Mouse (Mus musculus): ENCODE measurements at regions not wholly inside any gene's neighbourhood (a gene's known extent, or its start where the extent isn't known, plus 50 kb on each side); places are given as distances from the start of the nearest gene placed in this dataset.

DNA sequence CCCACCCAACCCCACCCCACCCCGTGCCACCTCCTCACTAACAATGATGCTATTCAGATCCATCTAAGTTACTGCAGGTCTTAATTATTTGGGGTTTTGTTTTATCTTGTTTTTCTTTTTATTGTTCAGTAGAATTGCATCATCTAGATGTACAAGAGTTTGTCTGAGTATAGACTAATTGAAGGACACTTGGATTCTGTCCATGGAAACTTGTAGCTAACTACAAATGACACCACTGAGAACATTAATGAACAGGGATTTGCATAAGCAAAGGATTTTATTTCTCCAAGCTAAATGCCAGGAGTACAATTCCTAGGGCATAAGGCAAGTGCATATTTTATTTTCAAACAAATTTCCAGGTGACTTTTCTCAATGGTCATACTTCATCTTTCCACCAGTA lies 318.4 kb upstream of the Slc7a11 start:
- no peak for DNase-seq (ENCODE audit: low read depth in 1 of 2, low spot score in 2 of 2)

DNA sequence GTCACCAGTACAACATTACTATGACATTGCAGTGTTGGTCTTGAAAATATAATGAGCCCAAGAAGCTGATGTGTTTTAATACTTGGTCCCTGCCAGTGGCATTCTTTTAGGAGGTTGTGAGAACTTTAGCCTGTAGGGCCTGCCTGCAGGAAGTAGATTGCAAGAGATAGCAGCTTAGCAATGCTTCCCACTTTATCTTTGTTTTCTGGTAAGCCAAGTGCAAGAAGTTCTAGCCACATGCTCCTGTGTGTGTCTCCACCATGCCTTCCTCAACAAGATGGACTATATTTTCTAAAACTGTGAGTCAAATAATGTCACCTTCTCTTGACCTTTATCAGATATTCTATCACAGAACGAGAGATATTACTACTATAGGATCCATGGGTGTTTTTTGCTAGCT lies 314.7 kb upstream of the Slc7a11 start:
- DNase-seq (ENCODE audit: low read depth in 1 of 2, low spot score in 2 of 2) = no peak

DNA sequence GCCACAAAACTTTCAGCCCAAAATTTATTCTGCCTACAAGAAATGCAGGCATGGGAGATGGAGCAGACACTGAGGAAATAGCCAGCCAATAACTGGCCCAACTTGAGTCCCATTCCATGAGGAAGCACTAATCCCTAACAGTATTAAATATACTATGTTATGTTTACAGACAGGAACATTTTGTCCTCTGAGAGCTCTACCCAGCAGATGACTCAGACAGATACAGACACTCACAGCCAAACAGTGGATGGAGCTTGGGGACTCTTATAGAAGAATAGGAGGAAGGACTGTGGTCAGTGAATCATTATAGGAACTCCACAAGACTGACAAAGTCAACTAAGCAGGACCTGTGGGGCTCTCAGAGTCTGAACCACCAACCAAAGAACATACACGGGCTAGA lies 293.8 kb upstream of the Slc7a11 start:
- DNase-seq (ENCODE audit: low read depth in 1 of 2, low spot score in 2 of 2) = no peak

DNA sequence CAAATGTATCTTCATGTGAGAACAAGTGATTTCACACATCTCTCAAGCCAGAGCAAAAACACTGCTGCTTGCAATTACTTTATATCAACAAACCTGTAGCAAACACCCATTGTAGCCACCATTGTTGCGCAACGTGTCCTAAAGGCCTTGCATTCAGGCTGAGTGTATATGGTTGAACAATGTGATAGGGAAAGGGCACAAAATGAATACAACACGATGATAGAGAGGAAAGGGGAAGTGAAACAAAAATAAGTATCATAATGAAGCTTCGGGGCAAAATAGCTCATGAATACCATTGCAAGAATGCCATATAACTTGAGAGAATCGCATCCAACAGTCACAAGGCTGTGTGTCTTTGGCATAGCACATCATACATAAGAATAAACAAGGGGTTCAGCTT lies 275.6 kb upstream of the Slc7a11 start:
- no peak for DNase-seq (ENCODE audit: low read depth in 1 of 2, low spot score in 2 of 2)

DNA sequence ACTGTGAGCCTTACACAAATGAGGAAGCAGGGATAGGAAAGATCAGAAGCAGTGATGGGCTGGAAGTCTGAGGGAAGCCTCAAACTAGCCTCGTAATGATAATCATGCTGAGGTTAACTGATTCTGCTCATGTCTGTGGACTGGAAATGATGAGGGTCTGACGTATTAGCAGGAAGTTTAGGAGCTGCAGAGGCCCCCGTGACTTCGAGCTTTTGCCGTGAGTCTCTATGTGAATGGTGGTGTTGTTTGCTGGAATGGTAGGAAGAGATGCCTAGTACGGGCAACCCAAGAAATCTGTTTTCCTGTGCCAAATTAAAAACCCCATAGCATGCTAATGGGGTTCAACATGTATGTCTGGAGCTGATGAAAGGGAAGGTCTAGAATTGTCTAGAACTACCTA lies 270.0 kb upstream of the Slc7a11 start:
- DNase-seq (ENCODE audit: low read depth in 1 of 2, low spot score in 2 of 2) = no peak

DNA sequence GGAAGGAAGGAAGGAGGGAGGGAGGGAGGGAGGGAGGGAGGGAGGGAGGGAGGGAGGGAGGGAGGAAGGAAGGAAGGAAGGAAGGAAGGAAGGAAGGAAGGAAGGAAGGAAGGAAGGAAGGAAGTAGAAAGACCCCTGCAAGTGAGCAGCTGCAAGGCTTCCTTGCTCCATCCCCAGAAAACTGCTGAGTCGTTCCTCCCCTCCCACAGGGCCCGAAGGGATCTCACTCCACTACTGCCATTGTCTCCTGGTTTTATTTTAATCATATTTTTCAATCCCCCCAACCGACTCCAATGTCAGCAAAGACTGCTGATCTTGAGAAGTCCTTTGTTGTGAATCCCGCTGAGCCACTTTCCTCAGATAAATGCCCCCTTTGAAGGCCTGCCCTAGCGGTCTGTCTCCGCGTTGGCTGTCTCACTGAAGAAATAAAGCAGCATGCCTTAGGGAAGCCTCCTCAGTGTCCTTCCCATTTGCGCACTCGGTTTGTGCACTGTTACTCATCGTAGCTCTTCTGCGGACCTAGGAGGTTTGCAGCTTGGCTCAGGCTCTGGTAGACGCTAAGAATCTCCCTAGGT lies 266.1 kb upstream of the Slc7a11 start:
- DNase-seq (ENCODE audit: low read depth in 1 of 2, low spot score in 2 of 2) = no peak

DNA sequence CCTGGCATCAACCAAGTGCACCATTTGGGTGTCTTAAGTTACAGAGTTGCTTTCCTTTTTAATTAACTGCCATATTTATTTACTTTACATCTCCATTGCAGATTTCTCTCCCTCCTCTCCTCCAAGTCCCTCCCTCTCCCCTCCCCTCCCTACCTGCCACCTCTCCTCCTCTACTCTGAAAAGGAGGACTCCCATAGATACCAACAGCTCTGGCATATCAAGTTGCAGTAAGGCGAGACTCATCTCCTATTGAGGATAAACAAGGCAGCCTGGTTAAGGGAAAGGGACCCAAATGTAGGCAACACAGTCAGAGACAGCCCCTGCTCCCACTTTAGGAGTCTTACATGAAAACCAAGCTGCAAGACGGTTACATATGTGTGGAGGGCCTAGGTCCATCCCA lies 263.3 kb upstream of the Slc7a11 start:
- DNase-seq (ENCODE audit: low read depth in 1 of 2, low spot score in 2 of 2) = no peak

DNA sequence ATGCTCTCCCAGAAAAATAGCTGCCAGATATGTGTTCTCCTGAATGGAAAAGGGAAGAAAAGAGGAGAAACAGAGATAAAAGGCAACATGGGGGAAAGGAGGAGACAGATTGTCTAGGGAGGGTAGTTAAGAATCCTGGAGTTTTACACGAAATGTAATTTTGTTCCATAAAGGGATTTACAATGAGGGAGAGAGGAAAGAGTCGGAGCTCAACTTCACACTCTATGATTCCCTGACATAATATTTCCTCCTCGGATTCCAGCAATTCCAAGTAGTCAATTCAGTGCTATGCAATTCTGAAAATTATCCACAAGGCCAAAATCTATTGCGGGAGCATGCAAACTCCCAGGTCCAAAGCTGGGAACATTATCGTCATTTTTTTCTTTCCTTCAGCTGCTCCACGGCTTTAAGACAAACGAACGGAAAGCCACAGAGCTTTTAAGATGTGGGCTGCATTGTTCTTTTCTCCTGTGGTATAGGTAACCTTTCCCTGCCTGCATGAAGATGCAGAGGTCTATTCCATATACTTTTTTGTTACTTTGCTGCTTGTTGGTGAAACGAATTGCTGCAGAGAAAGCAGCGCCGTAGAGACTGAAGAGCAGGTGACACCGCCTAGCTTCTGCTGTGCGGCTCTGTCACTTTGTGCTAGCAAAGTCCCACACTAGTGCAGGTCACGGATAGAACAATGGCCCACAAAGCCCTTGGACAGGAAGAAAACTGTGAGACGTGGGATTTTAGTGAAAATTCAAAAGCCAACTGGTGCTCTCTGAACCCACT lies 251.7 kb upstream of the Slc7a11 start:
- no peak for DNase-seq (ENCODE audit: low read depth in 1 of 2, low spot score in 2 of 2)

DNA sequence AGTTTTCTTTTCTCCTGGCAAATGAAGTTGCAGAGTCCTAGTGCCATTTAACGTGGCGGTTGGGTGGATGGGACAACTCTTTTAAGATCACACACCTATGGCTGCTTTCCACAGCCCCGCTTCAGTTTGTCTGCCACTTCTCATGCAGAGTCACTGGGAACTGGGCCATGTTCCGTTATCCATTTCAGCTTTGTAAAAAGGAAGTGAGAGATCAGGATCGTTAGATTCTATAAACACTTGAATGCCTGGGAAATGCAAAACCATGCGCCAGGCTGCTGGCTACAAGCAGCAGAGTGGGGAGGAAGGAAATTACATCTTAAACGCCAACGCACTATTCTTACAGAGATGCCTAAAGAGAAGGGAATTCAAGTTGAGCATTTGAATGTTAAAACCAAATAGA lies 251.1 kb upstream of the Slc7a11 start:
- no peak for DNase-seq (ENCODE audit: low read depth in 1 of 2, low spot score in 2 of 2)

DNA sequence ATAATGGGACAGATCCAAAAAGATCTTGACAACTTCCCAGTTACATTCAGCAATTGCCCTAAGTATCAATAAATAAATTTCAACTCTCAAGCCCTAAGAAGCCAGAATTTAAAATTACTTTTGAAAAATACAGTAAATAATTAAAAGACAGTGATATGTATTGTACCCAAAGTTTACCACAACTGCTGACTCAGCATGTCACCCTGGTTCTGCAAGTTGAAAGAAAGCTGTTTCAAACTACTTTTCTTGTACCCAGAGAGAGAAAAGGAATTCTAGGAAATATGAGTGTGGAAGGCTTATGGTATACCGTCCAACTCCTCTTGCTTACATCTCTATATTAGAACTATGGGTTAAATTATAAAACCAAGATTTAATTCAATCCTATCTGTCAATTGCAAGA lies 248.9 kb upstream of the Slc7a11 start:
- no peak for DNase-seq (ENCODE audit: low read depth in 1 of 2, low spot score in 2 of 2)

DNA sequence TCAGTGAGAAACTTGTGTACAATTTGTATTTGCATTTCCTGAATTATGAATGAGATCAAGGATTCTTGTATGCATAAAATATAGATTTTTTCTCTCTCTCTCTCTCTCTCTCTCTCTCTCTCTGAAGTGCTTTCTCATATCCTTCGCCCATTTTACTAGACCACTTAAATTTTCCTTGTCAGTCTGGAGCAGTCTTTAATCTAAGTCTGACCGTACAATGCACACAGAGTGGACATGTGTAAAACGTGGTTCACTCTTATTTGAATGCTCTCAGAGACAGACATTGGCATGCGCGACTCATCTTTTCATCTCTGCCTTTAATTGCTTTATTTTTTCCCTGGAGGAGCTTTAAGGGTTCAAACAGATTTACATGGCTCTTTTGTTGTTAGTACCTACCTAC lies 247.3 kb upstream of the Slc7a11 start:
- DNase-seq (ENCODE audit: low read depth in 1 of 2, low spot score in 2 of 2) = no peak

DNA sequence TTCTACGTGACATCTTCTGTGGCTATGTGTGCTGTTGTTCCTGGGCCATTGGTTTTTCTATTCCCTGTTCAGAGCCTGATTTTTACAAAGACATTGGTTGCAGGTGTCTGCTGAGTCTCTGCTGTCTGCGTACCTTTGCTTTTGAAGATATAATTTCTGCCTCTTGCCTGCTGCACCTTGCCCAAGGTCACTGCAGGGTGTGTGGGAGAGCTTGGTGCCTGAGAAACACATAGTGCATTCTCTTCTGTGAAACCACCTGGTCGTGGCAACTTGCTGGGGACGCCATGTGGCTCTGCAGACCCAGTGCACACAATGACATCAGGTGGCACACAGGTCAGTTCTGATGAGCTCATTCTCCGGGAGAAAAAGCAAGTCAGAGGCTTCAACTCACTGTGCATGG lies 246.0 kb upstream of the Slc7a11 start:
- no peak for DNase-seq (ENCODE audit: low read depth in 1 of 2, low spot score in 2 of 2)

DNA sequence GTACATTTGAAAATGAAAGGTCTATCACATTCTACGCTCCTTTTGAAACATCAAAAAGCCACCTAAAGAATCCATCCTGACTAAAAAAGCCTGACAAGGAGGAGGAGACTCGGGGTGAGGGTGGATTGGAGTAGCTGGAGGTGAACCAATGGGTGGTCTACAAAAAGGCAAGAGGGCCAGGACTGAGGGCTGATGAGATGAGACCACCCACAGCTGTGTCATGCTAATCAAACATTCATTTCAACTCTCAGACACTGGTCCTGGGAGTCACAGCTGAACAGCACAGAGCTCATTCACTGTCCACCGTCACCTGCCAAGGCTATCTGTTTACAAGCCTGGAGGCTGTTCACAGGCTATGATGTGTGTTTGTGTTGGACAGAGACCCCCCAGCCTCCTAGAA lies 244.3 kb upstream of the Slc7a11 start:
- DNase-seq (ENCODE audit: low read depth in 1 of 2, low spot score in 2 of 2) = no peak

DNA sequence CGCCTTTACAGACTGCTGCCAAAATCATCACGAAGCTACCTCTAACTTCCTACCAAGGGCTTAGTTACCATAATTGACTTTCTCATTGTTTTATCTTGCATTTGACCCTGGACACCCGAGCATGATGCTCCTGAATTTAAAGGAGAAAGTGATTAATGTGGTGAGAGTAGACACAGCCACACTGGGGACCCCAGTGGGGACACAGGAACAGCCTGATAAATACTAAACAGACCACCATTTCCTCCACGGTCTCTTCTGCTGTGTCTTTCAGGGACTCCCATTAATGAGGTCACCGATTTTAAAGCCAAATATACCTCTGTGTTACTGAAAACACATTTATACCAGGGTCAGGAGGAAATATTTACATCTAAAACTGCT lies 235.2 kb upstream of the Slc7a11 start:
- no peak for DNase-seq (ENCODE audit: low read depth in 1 of 2, low spot score in 2 of 2)

DNA sequence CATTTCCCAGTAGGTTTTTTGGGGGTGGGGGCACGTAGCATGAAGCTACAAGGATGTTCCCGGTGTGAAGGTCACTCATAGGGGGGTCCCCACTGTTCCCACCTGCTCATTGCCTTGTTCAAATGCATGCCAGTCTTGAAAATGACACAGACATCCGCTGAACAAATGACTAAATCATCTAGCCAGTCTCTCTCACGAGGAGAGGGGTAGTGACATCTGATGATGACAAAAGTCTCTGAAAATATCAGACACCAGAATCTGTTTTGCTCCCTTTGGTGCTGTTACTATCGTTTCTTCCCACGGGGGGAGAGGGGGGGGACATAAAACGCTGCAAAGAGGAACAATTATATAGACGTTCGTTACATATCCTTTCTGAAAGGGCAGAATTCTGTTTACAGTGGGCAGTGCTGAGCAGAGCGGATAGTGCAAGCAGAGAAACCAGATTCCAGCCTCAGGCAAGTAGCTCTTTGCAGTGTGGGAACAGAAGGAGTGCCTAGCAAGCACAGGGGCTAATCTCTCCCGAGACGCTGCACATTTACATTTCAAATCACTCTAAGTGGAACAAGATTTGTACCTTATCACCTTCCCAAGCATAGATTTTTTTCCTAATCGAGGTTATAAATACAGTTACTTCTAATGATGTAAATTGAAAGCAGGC lies 234.7 kb upstream of the Slc7a11 start:
- no peak for DNase-seq (ENCODE audit: low read depth in 1 of 2, low spot score in 2 of 2)

DNA sequence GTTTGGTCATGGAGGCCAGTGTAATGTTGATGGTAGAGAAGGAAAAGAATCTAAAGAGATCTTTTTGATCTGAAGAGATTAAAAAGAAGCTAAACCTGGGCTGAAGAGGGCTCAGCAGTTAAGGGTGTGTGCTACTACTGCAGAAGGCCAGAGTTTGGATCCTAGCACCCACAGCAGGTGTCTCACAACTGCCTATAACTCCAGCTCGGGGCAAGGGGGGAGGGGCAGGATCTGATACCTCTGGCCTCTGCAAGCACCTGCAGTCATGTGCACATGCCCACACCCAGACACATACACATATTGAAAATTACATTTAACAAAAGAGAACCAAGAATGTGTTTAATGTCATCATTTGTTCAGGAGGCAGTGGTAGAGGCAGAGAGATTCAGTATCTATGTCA lies 232.4 kb upstream of the Slc7a11 start:
- DNase-seq (ENCODE audit: low read depth in 1 of 2, low spot score in 2 of 2) = no peak

DNA sequence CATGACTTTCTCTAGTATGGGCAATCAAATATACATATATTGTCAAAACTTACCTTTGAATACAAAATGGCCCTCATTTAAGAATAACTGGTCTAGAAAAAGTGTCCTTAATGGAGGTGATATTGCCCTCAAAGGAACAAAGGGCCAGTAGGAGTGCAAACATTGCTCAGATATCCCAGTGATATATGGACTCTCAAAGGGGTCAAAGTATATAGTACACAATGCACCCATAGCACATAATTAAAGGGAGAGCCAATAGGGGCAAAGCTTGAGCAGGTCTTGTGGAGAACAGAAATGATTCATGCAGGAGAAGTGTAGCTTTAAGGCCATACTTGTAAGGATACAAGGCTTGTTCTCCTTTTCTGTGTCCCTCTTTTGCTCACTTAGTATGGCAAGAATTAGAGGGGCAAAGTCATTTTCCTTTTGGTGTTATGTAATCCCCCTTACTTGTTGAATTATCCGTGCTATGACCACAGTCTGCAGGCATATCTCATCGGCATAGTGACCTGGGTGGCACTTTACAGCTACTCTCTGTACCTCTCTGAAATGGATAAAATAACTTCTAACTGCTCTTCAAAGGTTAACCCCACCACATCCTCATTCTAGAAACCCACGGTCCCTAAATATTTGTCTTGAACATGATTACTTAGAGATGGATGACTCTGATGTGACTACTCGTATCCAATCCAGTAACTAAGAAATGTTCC lies 231.6 kb upstream of the Slc7a11 start:
- no peak for DNase-seq (ENCODE audit: low read depth in 1 of 2, low spot score in 2 of 2)

DNA sequence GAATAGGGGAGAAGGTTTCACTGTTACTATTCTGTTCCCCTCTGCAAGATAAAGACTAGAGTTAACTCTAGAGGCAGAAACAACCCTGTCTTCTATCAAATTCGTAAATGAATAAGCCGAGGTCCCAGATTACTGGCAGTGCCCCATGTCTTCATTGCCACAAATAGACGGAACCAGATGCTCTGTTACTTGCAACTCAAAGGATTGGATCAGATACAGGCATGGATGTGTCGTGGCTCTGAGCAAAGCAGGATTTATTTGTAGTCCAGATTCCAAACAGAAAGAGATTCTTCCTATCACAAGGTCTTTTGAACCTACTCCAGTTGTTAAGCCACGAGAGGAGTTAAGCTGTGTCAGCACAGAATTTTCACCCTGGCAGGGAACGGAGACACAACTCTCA lies 221.9 kb upstream of the Slc7a11 start:
- DNase-seq (ENCODE audit: low read depth in 1 of 2, low spot score in 2 of 2) = no peak

DNA sequence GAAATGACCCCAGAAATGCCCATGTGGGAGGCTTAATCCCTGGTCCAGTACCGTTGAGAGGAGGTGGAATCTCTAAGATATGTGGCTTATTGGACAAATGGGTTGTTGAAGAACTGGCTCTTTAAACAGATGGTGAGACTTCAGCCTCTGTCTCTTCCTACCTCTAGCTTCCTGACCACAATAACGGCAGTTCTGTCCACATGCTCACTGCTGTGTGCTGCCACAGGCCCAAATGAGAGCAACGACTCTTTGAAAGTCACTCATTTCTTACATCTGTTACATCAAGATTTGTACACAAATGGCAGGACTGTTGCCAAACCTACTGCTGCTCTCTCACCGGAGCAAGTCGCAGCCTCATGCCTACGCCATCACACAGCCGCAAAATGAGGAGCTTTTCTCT lies 217.6 kb upstream of the Slc7a11 start:
- no peak for DNase-seq (ENCODE audit: low read depth in 1 of 2, low spot score in 2 of 2)

DNA sequence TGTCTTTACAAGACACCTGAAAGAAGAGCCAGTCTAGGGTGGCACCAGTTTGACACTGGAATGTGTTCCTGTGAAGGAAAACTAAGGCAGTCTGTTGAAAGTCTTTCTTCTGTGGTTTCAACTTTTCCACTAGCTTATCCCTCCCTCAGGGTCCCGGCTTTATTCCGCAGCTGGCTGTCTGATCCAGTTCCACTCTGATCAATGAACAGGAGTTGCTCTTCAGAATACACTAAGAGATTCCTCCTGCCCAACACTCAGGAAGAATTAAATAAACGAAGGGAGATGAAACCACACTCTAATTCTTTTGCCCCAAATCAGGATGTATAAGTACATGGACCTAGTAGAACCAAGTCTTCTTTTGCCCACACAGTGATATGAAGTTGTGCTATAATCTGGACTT lies 217.2 kb upstream of the Slc7a11 start:
- DNase-seq (ENCODE audit: low read depth in 1 of 2, low spot score in 2 of 2) = no peak

DNA sequence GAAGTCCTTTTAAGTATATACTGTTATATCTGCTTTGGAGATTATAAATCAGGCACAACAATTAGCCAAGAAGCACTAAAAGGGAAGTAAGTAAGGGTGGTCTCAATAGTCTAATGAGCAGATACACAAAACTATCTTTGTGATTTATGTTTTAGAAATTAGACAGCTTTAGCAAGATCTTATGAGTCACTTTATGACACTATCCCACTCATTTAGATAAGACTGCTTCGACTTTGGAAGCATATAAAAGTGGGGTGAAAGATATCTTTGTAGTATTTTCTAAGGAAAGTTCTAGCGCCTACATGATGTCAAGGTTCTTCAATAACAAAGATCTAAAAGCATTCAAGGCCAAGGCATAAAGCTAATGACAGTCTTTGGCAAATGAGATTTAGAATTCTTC lies 214.5 kb upstream of the Slc7a11 start:
- DNase-seq (ENCODE audit: low read depth in 1 of 2, low spot score in 2 of 2) = no peak

DNA sequence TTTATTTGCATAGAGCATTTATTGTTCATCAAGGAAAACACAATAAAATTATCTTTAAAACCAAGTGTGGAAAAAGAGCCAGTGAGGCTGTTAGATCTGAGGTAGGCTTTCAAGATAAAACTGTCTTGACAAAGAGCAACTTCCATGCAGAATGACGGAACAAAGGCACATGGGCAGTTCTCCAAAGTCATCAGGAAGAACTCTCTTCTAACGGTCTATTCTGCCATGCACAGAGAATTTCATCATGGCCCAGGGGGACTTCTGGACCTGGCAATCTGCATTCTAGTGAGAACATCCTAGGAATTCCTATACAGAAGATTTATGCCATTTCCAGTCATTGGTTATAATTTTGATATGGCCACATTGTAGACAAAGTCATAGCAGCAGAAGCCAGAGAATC lies 211.0 kb upstream of the Slc7a11 start:
- DNase-seq (ENCODE audit: low read depth in 1 of 2, low spot score in 2 of 2) = no peak
